Mouse (Mus musculus) neutrophil, adult 59 days (primary cell): ENCODE measurements around the gene Clrn2. TPM values are rescaled to one million over a fixed set of nuclear protein-coding genes. Genes with fewer than 3 reads are reported as not detected.

Source experiments
- total RNA-seq, 2 experiments: library from RNA; stranded (reverse); gene quantifications; 1 replicate in 1 of 2; 2 replicates in 1 of 2; pipeline ENCODE4 v1.2.4; 2023

Gene Clrn2
- total RNA-seq, result not detected

DNA sequence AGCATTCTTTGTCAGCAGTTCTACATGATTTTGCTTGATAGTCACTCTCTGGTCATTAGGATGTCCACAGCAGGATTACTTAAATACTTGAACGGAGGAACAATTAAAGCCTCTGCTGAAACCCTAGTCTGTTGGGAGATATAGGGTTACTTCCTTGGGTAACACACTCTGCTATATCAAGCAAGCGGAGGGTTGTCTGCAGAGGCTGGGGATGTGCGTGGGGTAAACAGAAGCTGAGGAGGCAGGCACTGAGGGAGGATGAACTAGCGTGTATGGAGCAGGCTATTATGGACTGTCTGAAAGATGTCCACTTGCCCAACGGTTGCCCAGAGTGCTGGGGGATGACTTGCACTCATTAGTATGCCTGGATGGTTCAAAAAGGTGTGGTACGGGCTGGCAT, at the start of gene Clrn2:
Gene Clrn2, plus strand, starts transcription at position 301 of the 400 bp plus-strand sequence.

DNA sequence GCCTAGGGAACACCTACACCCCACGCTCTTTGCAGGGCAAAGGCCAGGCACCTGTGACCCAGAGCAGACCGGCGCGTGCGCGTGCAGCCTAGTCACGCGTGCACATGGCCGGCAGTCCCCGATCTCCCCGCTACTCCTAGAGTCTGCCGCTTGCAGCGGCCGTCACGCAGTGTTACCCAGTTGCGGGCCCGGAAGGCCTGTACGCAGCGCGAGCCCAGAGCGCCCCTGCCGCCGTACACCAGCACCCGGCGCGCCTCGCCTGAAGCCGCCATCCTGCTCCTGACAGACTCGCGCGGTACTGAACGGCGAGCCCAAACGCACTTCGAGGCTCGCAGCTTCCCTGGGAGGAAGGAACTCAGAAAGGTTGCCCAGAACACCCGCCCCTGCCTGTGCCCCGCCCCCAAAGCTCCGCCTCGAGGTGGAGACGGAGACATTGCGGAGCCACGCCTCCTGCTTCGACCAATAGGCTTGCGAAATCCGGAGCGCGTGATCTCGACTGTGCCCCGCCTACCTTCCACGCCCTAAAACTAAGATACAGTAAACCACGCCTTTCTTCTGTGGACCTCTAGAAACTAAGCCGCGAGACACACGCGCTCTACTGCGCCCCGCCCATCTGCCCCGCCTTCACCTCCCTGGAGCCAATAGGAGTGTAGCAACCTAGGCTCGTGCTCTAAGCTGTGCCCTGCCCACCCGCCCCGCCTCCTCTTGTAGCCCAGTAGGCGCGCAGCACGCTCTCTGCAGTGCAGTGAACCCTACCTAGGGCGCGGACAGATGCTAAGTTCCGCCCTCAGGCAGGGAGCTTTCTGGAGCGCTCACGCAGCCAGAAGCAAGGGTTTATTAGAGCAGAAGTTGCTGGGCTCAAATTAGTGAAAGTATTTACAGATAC, 3.5 kb upstream of the Clrn2 start, which contains the start of gene Qdpr:
Gene Qdpr, minus strand, starts transcription at position 406 of the 886 bp plus-strand sequence.

DNA sequence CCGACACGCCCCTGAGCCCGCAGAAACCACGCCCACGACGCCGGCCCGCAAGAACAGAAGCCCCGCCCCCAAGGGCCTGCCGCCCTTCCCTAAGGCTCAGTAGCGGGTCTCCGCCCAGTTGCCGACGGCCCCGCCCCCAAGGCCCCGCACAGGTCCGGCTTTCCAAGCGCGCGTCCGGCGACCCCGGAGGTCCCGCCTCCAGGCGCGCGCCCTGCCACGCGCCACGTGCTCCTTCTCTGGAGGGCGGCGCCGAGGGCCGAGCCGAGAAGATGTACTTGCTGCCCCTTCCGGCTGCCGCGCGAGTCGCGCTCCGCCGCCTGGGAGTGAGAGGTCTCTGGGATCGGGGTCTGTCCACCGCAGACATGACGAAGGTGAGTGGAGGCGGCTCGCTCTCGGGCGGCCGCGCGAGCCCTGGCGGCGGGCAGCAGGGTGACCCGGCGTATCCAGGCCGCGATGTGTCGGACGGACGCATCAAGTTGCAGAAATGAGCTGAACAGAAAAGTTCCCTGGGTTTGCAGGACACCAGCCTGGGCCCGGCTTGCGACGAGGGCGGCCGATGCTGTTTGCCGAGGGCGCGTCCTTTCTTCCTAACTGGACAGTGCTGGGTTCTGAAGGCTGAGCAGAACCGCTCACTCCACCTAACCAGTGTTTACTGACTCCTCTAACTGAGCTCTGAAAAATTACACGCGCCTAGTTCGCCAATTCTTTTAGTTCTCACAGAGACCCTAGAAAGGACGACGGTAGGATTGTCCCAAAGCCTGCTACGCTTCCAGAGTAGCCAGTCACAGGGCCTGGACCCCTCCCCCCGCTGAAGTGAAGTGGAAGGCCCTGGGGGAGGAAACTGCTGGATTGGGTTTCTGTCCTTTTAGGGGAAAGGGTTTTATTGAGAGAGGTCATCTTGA, 39.9 kb downstream of the Clrn2 start, which contains the start of gene Lap3:
Gene Lap3, plus strand, starts transcription at position 184 of the 902 bp plus-strand sequence.

Other genes with a start within 250 kb of the Clrn2 start
- gene Qdpr, start 3.5 kb upstream of the Clrn2 start, total RNA-seq, result 10 to 100 TPM; 11.6 to 17.2 TPM
- gene Lap3, start 39.6 kb downstream of the Clrn2 start, total RNA-seq, result 10 to 100 TPM; 16.4 to 25.3 TPM
- 10 to 100 TPM; 52.6 to 53.7 TPM for gene Med28, start 66.5 kb downstream of the Clrn2 start, total RNA-seq
- gene Fam184b, start 185.9 kb downstream of the Clrn2 start, total RNA-seq, result under 1 TPM in 1 of 2 experiments, not detected in 1; 0.16 TPM
- 10 to 100 TPM; 34.6 to 35.2 TPM for gene Ncapg, start 216.2 kb downstream of the Clrn2 start, total RNA-seq